In genomic region chr8:92161002-92161401, GRCm38 (mm10) we compare ENCODE assay signal across 15 mouse cellular contexts.
"Had no signal": no experiment of that assay in that cellular context is flagged by ENCODE, and none has a peak within 500 bp of the region (broad histone marks: within the 10 kb centered on the region; RNA-seq: fewer than 3 reads in every experiment).

No protein-coding gene starts in this region.

- DNase-seq: kidney, postnatal 10 days; kidney, postnatal 4 days; lung, embryonic 14.5 days; lung, postnatal 10 days; lung, postnatal 4 days; midbrain, embryonic 14.5 days; retina, postnatal 1 day; thymus, adult 2 months; thymus, postnatal 25 days had no signal

- H3K4me3 ChIP-seq: layer of hippocampus, adult 2 months; limb, embryonic 10.5 days; liver, embryonic 12.5 days; midbrain, embryonic 10.5 days; neural tube, embryonic 13.5 days; stomach, embryonic 15.5 days had no signal

- H3K9me3 ChIP-seq: limb, embryonic 10.5 days; liver, embryonic 12.5 days; neural tube, embryonic 13.5 days; stomach, embryonic 15.5 days had no signal

- H3K27ac ChIP-seq: layer of hippocampus, adult 2 months; limb, embryonic 10.5 days; liver, embryonic 12.5 days; midbrain, embryonic 10.5 days; neural tube, embryonic 13.5 days; stomach, embryonic 15.5 days had no signal

- H3K36me3 ChIP-seq: limb, embryonic 10.5 days; liver, embryonic 12.5 days; midbrain, embryonic 10.5 days; neural tube, embryonic 13.5 days; stomach, embryonic 15.5 days had no signal

- H3K9ac ChIP-seq: liver, embryonic 12.5 days; lung, embryonic 14.5 days; neural tube, embryonic 13.5 days; stomach, embryonic 15.5 days had no signal

- H3K27me3 ChIP-seq: stomach, embryonic 15.5 days had no signal

- H3K4me2 ChIP-seq: liver, embryonic 12.5 days; lung, embryonic 14.5 days; neural tube, embryonic 13.5 days; stomach, embryonic 15.5 days had no signal

- H3K4me1 ChIP-seq: liver, embryonic 12.5 days; stomach, embryonic 15.5 days had no signal

- ATAC-seq: liver, embryonic 12.5 days had no signal
